Mouse (Mus musculus) kidney, adult 2 months (tissue): Measurements from ENCODE around the gene Kcnk4. TPM values are rescaled to one million over a fixed set of nuclear protein-coding genes. Genes with fewer than 3 reads are reported as not detected.
A peak's percentile ranks its signal among the peaks of the same experiment; 100 is the strongest.

Experiments used
- DNase-seq: peaks from one replicate; pipeline ENCODE4 v3.0.0; 2021
- H3K27ac ChIP-seq: fragments of 200-500 bp; 2 replicates; pipeline ENCODE4 v1.5.1; 2012; ENCODE audit warnings: low read depth, low read length, control low read depth, inconsistent platforms; ENCODE audit not compliant: insufficient read depth
- H3K27me3 ChIP-seq: fragments of 200-500 bp; replicated peaks from 2 replicates; pipeline ENCODE4 v1.6.1; 2012; ENCODE audit warnings: mild to moderate bottlenecking, moderate library complexity, low read length, inconsistent platforms; ENCODE audit not compliant: control insufficient read depth, insufficient read depth
- H3K36me3 ChIP-seq: fragments of 200-500 bp; 2 replicates; pipeline ENCODE4 v1.6.1; 2012; ENCODE audit warnings: mild to moderate bottlenecking, moderate library complexity, low read length, inconsistent platforms; ENCODE audit not compliant: control insufficient read depth, insufficient read depth
- H3K4me1 ChIP-seq: fragments of 200-500 bp; 2 replicates; pipeline ENCODE4 v1.6.1; 2011; ENCODE audit warnings: low read length; ENCODE audit not compliant: control insufficient read depth, insufficient read depth
- H3K4me3 ChIP-seq: fragments of 200-500 bp; 2 replicates; pipeline ENCODE4 v1.5.1; 2011; ENCODE audit warnings: mild to moderate bottlenecking, low read depth, low read length, control low read depth; ENCODE audit not compliant: insufficient read depth
- CTCF ChIP-seq: fragments of 200-500 bp; conservative IDR thresholded peaks from 2 replicates; pipeline ENCODE4 v1.5.1; 2011; ENCODE audit warnings: low read depth, mild to moderate bottlenecking, control low read depth, low read length, moderate library complexity, mixed read lengths; ENCODE audit not compliant: insufficient read depth, insufficient read length
- POLR2A ChIP-seq: fragments of 200-500 bp; IDR thresholded peaks from one replicate; pipeline ENCODE4 v1.6.1; 2011; ENCODE audit warnings: low read depth, low read length, control low read depth
- WGBS: fragments of 180-500 bp; shearing (Covaris S2); methylation state at CpG from one replicate; pipeline ENCODE4 v1.1.7; 2018; 5-methylcytosine and 5-hydroxymethylcytosine counted together
- polyA plus RNA-seq: library from polyadenylated mRNA; depleted of rRNA; stranded (reverse); fragments of >200 nt; gene quantifications from 2 replicates; pipeline ENCODE4 v1.2.3, GENCODE M21; 2012

Kcnk4 gene
- polyA plus RNA-seq, 1 experiment, result 0.08 TPM

GRCm38 (mm10) chr19:6933436-6934194 is 700 bp downstream of the Kcnk4 start:
- no peak for TF ChIP-seq POLR2A
- no peak for TF ChIP-seq CTCF
- 7% methylated on average over 58 of the region's 58 CpGs for WGBS
- Histone ChIP-seq H3K4me1 (peaks cover 7% of the 10 kb centered on the region; the same call in 1 of the 2 replicates), H3K27ac (no peak overlapping the region), H3K27me3 (no peaks in the 10 kb centered on the region), H3K4me3 (peak overlapping the region; percentile 19; the same call in 1 of the 2 replicates), H3K36me3 (no peaks in the 10 kb centered on the region)
- no peak for DNase-seq

- Histone ChIP-seq H3K4me3 (no peak overlapping the region), H3K4me1 (0 out of 2 replicates have a peak, but pooled peaks cover 4% of the 10 kb centered on the region), H3K27ac (no peak overlapping the region), H3K27me3 (no peaks in the 10 kb centered on the region), H3K36me3 (no peaks in the 10 kb centered on the region)
- TF ChIP-seq POLR2A, result no peak
- TF ChIP-seq CTCF, result no peak
- DNase-seq, result no peak
- WGBS, result 74% methylated on average over 4 of the region's 4 CpGs
Measured at GRCm38 (mm10) chr19:6933102-6933435, 1.2 kb downstream of the Kcnk4 start.

GRCm38 (mm10) chr19:6932018-6932417 is 2.3 kb downstream of the Kcnk4 start:
- 81% methylated on average over 1 of the region's 1 CpGs for WGBS
- H3K4me1 ChIP-seq, result 0 out of 2 replicates have a peak, but pooled peaks cover under 1% of the 10 kb centered on the region
- no peak overlapping the region for H3K4me3 ChIP-seq
- H3K27me3 ChIP-seq, result no peaks in the 10 kb centered on the region
- H3K36me3 ChIP-seq, result no peaks in the 10 kb centered on the region
- DNase-seq, result no peak
- H3K27ac ChIP-seq, result no peak overlapping the region
- TF ChIP-seq CTCF (no peak), POLR2A (no peak)

GRCm38 (mm10) chr19:6931002-6931401 is 3.3 kb downstream of the Kcnk4 start:
- TF ChIP-seq POLR2A, result no peak
- no peak for TF ChIP-seq CTCF
- H3K36me3 ChIP-seq, result no peaks in the 10 kb centered on the region
- WGBS, result 14% methylated on average over 2 of the region's 2 CpGs
- no peak for DNase-seq
- H3K4me1 ChIP-seq, result peaks cover 5% of the 10 kb centered on the region; the same call in 1 of the 2 replicates
- no peaks in the 10 kb centered on the region for H3K27me3 ChIP-seq
- no peak overlapping the region for H3K27ac ChIP-seq
- H3K4me3 ChIP-seq, result no peak overlapping the region

- DNase-seq, result no peak
- Histone ChIP-seq H3K36me3 (no peaks in the 10 kb centered on the region), H3K27me3 (no peaks in the 10 kb centered on the region), H3K4me3 (no peak overlapping the region), H3K4me1 (peaks cover 12% of the 10 kb centered on the region; the same call in 1 of the 2 replicates), H3K27ac (no peak overlapping the region)
- TF ChIP-seq CTCF (no peak), POLR2A (no peak)
- WGBS, result 62% methylated on average over 9 of the region's 9 CpGs
Measured at GRCm38 (mm10) chr19:6928080-6928479, 6.2 kb downstream of the Kcnk4 start.

GRCm38 (mm10) chr19:6926559-6927255 is 7.6 kb downstream of the Kcnk4 start:
- DNase-seq, result peak; percentile 76
- Histone ChIP-seq H3K27me3 (no peaks in the 10 kb centered on the region), H3K4me3 (no peak overlapping the region)

GRCm38 (mm10) chr19:6925611-6926329 is 8.5 kb downstream of the Kcnk4 start:
- Histone ChIP-seq H3K27ac (no peak overlapping the region), H3K4me3 (no peak overlapping the region), H3K27me3 (no peaks in the 10 kb centered on the region), H3K36me3 (no peaks in the 10 kb centered on the region), H3K4me1 (peaks cover 17% of the 10 kb centered on the region; the same call in 1 of the 2 replicates)
- DNase-seq, result no peak
- no peak for TF ChIP-seq POLR2A
- no peak for TF ChIP-seq CTCF
- 45% methylated on average over 40 of the region's 40 CpGs for WGBS

More at GRCm38 (mm10) chr19:6926559-6927255, 7.6 kb downstream of the Kcnk4 start:
- Histone ChIP-seq H3K27ac (no peak overlapping the region), H3K4me1 (peaks cover 17% of the 10 kb centered on the region; the same call in 1 of the 2 replicates), H3K36me3 (no peaks in the 10 kb centered on the region)
- TF ChIP-seq POLR2A, result no peak
- no peak for TF ChIP-seq CTCF
- 24% methylated on average over 26 of the region's 26 CpGs for WGBS
